Comparison of ENCODE assay signal across 24 mouse cellular contexts in genomic region chr13:27730286-27730959, GRCm38 (mm10). TPM values are rescaled to one million over a fixed set of nuclear protein-coding genes. Genes with fewer than 3 reads are reported as not detected.
A peak's percentile ranks its signal among the peaks of the same experiment; 100 is the strongest.
DNase-seq lines count a peak whose midpoint lies in the region; TF ChIP-seq lines count a peak whose summit lies in the region.
"Not testable (repeated sequence)": the region's sequence is repeated elsewhere in the genome, so short reads cannot be mapped to it uniquely, and the experiment has no call there.
"Had no signal": no experiment of that assay in that cellular context is flagged by ENCODE, and none has a peak within 500 bp of the region (broad histone marks: within the 10 kb centered on the region; RNA-seq: fewer than 3 reads in every experiment).

No protein-coding gene starts in this region.

- DNase-seq in 3T3-L1 (ENCODE audit: low read depth, low spot score), result peak; percentile 94
- peak; percentile 4 for DNase-seq in MEL (ENCODE audit: low read depth, low spot score)
- DNase-seq in NIH3T3 (ENCODE audit: low read depth), result peak; percentile 81
- DNase-seq in adipocyte (ENCODE audit: low spot score), result peak; percentile 30

- H3K36me3 ChIP-seq in MEL (ENCODE audit: control insufficient read depth in 1 of 2, insufficient read depth in 2 of 2, low read length in 2 of 2); myocyte (ENCODE audit: control insufficient read depth, insufficient read depth): not testable (repeated sequence)

- peak overlapping the region; percentile 5 for H3K4me2 ChIP-seq in myocyte (ENCODE audit: low read depth)

- not testable (repeated sequence) for TF ChIP-seq POLR2A in MEL (IDR thresholded peaks at IDR 0.05; ENCODE audit: control insufficient read depth in 1 of 2, insufficient read depth in 1 of 2, low read depth in 1 of 2, low read length in 2 of 2, poor library complexity in 1 of 2); embryonic fibroblast, embryonic 13.5 days (IDR thresholded peaks at IDR 0.05; ENCODE audit: low read depth, low read length); myocyte (IDR thresholded peaks at IDR 0.05; ENCODE audit: insufficient read length, low read depth)

- H3K9ac ChIP-seq in MEL (ENCODE audit: control insufficient read depth, low read depth, low read length, poor library complexity, severe bottlenecking), result not testable (repeated sequence)

- H3ac ChIP-seq in myocyte (ENCODE audit: control insufficient read depth, insufficient read length), result not testable (repeated sequence)

- not testable (repeated sequence) for TF ChIP-seq CTCF in MEL (IDR thresholded peaks at IDR 0.05 in 2 of 3, conservative IDR thresholded peaks at IDR 0.05 in 1 of 3; ENCODE audit: control insufficient read depth in 1 of 3, insufficient read depth in 1 of 3, low read depth in 2 of 3, low read length in 3 of 3, poor library complexity in 1 of 3, severe bottlenecking in 1 of 3); embryonic fibroblast, embryonic 13.5 days (IDR thresholded peaks at IDR 0.05; ENCODE audit: borderline replicate concordance, insufficient read depth, low read length)

- not testable (repeated sequence) for H3K27ac ChIP-seq in MEL (ENCODE audit: control insufficient read depth, low read depth, low read length)
- peak overlapping the region; percentile 99 for H3K27ac ChIP-seq in embryonic fibroblast, embryonic 13.5 days (ENCODE audit: insufficient read depth, low read length)

- not testable (repeated sequence) for H3K4me1 ChIP-seq in MEL (ENCODE audit: control insufficient read depth in 1 of 2, insufficient read depth in 2 of 2, low read length in 2 of 2); embryonic fibroblast, embryonic 13.5 days (ENCODE audit: control insufficient read depth, insufficient read depth, low read length)

- not testable (repeated sequence) for H3K9me3 ChIP-seq in MEL (replicated peaks; ENCODE audit: insufficient read depth, low read length)

- H3K4me3 ChIP-seq in MEL (ENCODE audit: control insufficient read depth in 1 of 2, insufficient read depth in 1 of 2, low read depth in 2 of 2, low read length in 2 of 2); embryonic fibroblast, embryonic 13.5 days (ENCODE audit: insufficient read depth, low read length); myocyte: not testable (repeated sequence)

- not testable (repeated sequence) for TF ChIP-seq EP300 in MEL (IDR thresholded peaks at IDR 0.05; ENCODE audit: low read depth in 1 of 2, low read length in 2 of 2)

- not testable (repeated sequence) for H3K79me2 ChIP-seq in MEL (ENCODE audit: control insufficient read depth, insufficient read depth, low read length, poor library complexity); myocyte (ENCODE audit: control insufficient read depth, insufficient read depth)

- not testable (repeated sequence) for TF ChIP-seq RAD21 in MEL (IDR thresholded peaks at IDR 0.05; ENCODE audit: low read depth, low read length)

- H3K27me3 ChIP-seq in MEL (ENCODE audit: control insufficient read depth in 1 of 2, insufficient read depth in 2 of 2, low read length in 2 of 2); myocyte (ENCODE audit: control insufficient read depth, insufficient read depth, insufficient read length): not testable (repeated sequence)

TF ChIP-seq in myocyte, 11 proteins besides CTCF, POLR2A, EP300 and RAD21:
- peak; percentile 61 for TF ChIP-seq USF1 (IDR thresholded peaks at IDR 0.05; ENCODE audit: low read depth)

RNA-seq across cellular contexts. Expression of gene Prl7d1, which starts 13.9 kb away (rescaled TPM):
- total RNA-seq in MEL (2012; rRNA removed), result not detected in 2 replicates
- polyA plus RNA-seq in MEL (2012; ENCODE audit: insufficient read depth in 1 of 2, insufficient read length in 2 of 2, low read depth in 1 of 2, low replicate concordance in 2 of 2, missing spikeins in 1 of 2) (not detected), myocyte (2012; fragmentation: generic; extraction: Trizol) (not detected)
- not detected in 2 replicates for polyA plus RNA-seq in embryonic fibroblast, embryonic 13.5 days (2011; ENCODE audit: insufficient read length, low read depth, missing spikeins)
- total RNA-seq: adrenal gland, adult 8-10 months; adrenal gland, postnatal 14 days; adrenal gland, postnatal 36 days; CH12.LX; forebrain, postnatal 0 days; gastrocnemius, adult 18-20 months had no signal
- polyA plus RNA-seq: activated CD4-positive, CD25-positive, alpha-beta regulatory T cell, adult 4 months; CD4-positive, CD25-positive, alpha-beta regulatory T cell, adult 4 months; cortical plate, adult 2 months; embryonic facial prominence, embryonic 10.5 days; embryonic facial prominence, embryonic 12.5 days; embryonic facial prominence, embryonic 14.5 days; erythroblast, embryonic 14.5 days; forebrain, embryonic 11.5 days; forebrain, embryonic 13.5 days; forebrain, embryonic 15.5 days; forebrain, postnatal 0 days; G1E had no signal

RNA-seq across cellular contexts. Expression of gene Prl7c1, which starts 50.2 kb away (rescaled TPM):
- total RNA-seq in MEL (2012; rRNA removed), result not detected in 2 replicates
- polyA plus RNA-seq in MEL (2012; ENCODE audit: insufficient read depth in 1 of 2, insufficient read length in 2 of 2, low read depth in 1 of 2, low replicate concordance in 2 of 2, missing spikeins in 1 of 2) (not detected), myocyte (2012; fragmentation: generic; extraction: Trizol) (not detected)
- not detected in 2 replicates for polyA plus RNA-seq in embryonic fibroblast, embryonic 13.5 days (2011; ENCODE audit: insufficient read length, low read depth, missing spikeins)
- total RNA-seq: adrenal gland, adult 8-10 months; adrenal gland, postnatal 14 days; adrenal gland, postnatal 36 days; CH12.LX; forebrain, postnatal 0 days; G1E; gastrocnemius, adult 18-20 months had no signal
- polyA plus RNA-seq: activated CD4-positive, CD25-positive, alpha-beta regulatory T cell, adult 4 months; CD4-positive, CD25-positive, alpha-beta regulatory T cell, adult 4 months; cerebellum, adult 2 months; cortical plate, adult 2 months; embryonic facial prominence, embryonic 10.5 days; embryonic facial prominence, embryonic 12.5 days; embryonic facial prominence, embryonic 14.5 days; erythroblast, embryonic 14.5 days; forebrain, embryonic 11.5 days; forebrain, embryonic 13.5 days; forebrain, embryonic 15.5 days; forebrain, postnatal 0 days; G1E had no signal

Comparison
In these comparisons a context has a peak if more than half of its experiments do, and no peak if none do; other contexts are left out.
1. DNase-seq: peak in every context shown above with its lines; median percentile 94 in 3T3-L1; 81 in NIH3T3; 30 in adipocyte; 4 in MEL.